Comparison of ENCODE assay signal across 11 mouse cellular contexts in genomic region chr17:56373136-56374034, GRCm38 (mm10). TPM values are rescaled to one million over a fixed set of nuclear protein-coding genes. Genes with fewer than 3 reads are reported as not detected.
DNase-seq lines count a peak whose midpoint lies in the region; ATAC-seq lines count a peak whose summit lies in the region.
"Had no signal": no experiment of that assay in that cellular context is flagged by ENCODE, and none has a peak within 500 bp of the region (broad histone marks: within the 10 kb centered on the region; RNA-seq: fewer than 3 reads in every experiment).

No protein-coding gene starts in this region.

- no peak overlapping the region for H3K4me3 ChIP-seq in hindbrain, embryonic 16.5 days (ENCODE audit: low read length)
- H3K4me3 ChIP-seq: limb, embryonic 15.5 days had no signal

- H3K27ac ChIP-seq in hindbrain, embryonic 16.5 days (ENCODE audit: low read depth, low read length), result peak overlapping the region; percentile 48
- H3K27ac ChIP-seq: limb, embryonic 15.5 days had no signal

- WGBS in hindbrain, embryonic 16.5 days, result 37% methylated on average over 17 of the region's 17 CpGs

- H3K4me2 ChIP-seq in hindbrain, embryonic 16.5 days (ENCODE audit: low read length), result no peak overlapping the region
- H3K4me2 ChIP-seq: limb, embryonic 15.5 days had no signal

- no peaks in the 10 kb centered on the region for H3K9me3 ChIP-seq in hindbrain, embryonic 16.5 days (ENCODE audit: control insufficient read depth, low read length)
- H3K9me3 ChIP-seq: limb, embryonic 15.5 days had no signal

- no peaks in the 10 kb centered on the region for H3K27me3 ChIP-seq in hindbrain, embryonic 16.5 days (replicated peaks; ENCODE audit: control insufficient read depth, insufficient read depth, low read length)
- H3K27me3 ChIP-seq: limb, embryonic 15.5 days had no signal

- H3K36me3 ChIP-seq in hindbrain, embryonic 16.5 days (ENCODE audit: control insufficient read depth, insufficient read depth, low read length), result peaks cover 8% of the 10 kb centered on the region; the same call in 1 of the 2 replicates

- ATAC-seq in hindbrain, embryonic 16.5 days, result peak; percentile 26
- no peak for ATAC-seq in activated CD4-positive, CD25-positive, alpha-beta regulatory T cell, adult 4 months

- H3K4me1 ChIP-seq in hindbrain, embryonic 16.5 days (ENCODE audit: control insufficient read depth, insufficient read depth, low read depth, low read length), result peaks cover 17% of the 10 kb centered on the region
- H3K4me1 ChIP-seq: limb, embryonic 15.5 days had no signal

- intact Hi-C loops in gastrocnemius, postnatal 36 days (cut with DNase I), result no loop called here

- DNase-seq in gastrocnemius, adult 18-20 months (ENCODE audit: low spot score), result peak; percentile 65
- DNase-seq in gastrocnemius, postnatal 36 days, result no peak
- peak; percentile 30 for DNase-seq in retina, postnatal 1 day
- no peak for DNase-seq in retina, embryonic 14.5 days (ENCODE audit: low spot score)
- no peak for DNase-seq in frontal cortex, postnatal 36 days (ENCODE audit: low spot score in 2 of 2)
- DNase-seq in adrenal gland, postnatal 4 days (ENCODE audit: low spot score in 2 of 2), result no peak
- DNase-seq: adrenal gland, postnatal 36 days; kidney, postnatal 4 days had no signal

- H3K9ac ChIP-seq in hindbrain, embryonic 16.5 days (ENCODE audit: low read depth, low read length), result no peak overlapping the region
- H3K9ac ChIP-seq: limb, embryonic 15.5 days had no signal

RNA-seq across cellular contexts. Expression of gene Kdm4b, which starts 47.5 kb away (rescaled TPM):
- 10 to 100 TPM; 20.1 to 23.1 TPM for total RNA-seq in gastrocnemius, adult 18-20 months (2021)
- total RNA-seq in gastrocnemius, postnatal 36 days (2021), result 10 to 100 TPM; 26.0 to 29.8 TPM
- 53.5 and 70.3 TPM in 2 replicates for polyA plus RNA-seq in hindbrain, embryonic 16.5 days (2015; fragmentation: Nextera tagmentation; extraction: Ambion mirVana)
- polyA plus RNA-seq in activated CD4-positive, CD25-positive, alpha-beta regulatory T cell, adult 4 months (2017; shearing (Covaris generic)), result 1 to 10 TPM; 6.4 to 6.8 TPM
- 10 to 100 TPM; 50.1 to 54.1 TPM for total RNA-seq in adrenal gland, postnatal 4 days (2021)

Comparison
In these comparisons a context has a peak if more than half of its experiments do, and no peak if none do; other contexts are left out.
1. DNase-seq: peak in gastrocnemius, adult 18-20 months (single experiment) and retina, postnatal 1 day (single experiment); none in gastrocnemius, postnatal 36 days (0 of 2), retina, embryonic 14.5 days (single experiment), frontal cortex, postnatal 36 days (0 of 2) and adrenal gland, postnatal 4 days (0 of 2).